Mouse (Mus musculus) adrenal gland, adult 18-20 months (tissue): ENCODE measurements at regions not wholly inside any gene's neighbourhood (a gene's known extent, or its start where the extent isn't known, plus 50 kb on each side); places are given as distances from the start of the nearest gene placed in this dataset.

Experiments
- DNase-seq, 2 experiments: peaks; one replicate each; pipeline ENCODE4 v3.0.0; 2021 to 2022; ENCODE audit warnings: low spot score in 2 of 2

- DNase-seq: no peak
These were observed 155.7 kb downstream of the Sox4 start for GRCm38 (mm10) chr13:28797617-28798475.

DNA sequence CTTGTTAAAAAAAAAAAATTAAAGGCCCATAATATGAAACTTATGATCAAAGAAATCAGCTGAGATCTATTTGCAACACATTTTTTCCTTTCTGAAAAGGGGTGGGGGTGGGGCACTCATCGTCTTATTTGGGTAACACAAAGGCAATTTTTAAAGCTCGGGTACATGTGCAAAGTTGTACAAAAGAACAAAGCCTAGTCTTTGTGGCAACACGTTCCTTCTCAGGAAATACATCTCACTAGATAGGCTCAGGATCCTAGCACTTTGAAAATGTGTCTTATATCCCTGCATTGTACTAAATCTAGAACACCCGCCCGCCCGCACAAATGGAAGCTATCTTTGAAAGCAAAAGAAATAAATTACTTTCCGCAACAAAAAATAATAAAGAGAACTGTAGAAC lies 158.2 kb downstream of the Sox4 start:
- DNase-seq: no peak

- DNase-seq: no peak
These were observed 159.0 kb downstream of the Sox4 start for GRCm38 (mm10) chr13:28794547-28794946.

- no peak for DNase-seq
These were observed 160.2 kb downstream of the Sox4 start for GRCm38 (mm10) chr13:28793166-28793935.

GRCm38 (mm10) chr13:28792461-28793165 lies 160.9 kb downstream of the Sox4 start:
- no peak for DNase-seq

DNA sequence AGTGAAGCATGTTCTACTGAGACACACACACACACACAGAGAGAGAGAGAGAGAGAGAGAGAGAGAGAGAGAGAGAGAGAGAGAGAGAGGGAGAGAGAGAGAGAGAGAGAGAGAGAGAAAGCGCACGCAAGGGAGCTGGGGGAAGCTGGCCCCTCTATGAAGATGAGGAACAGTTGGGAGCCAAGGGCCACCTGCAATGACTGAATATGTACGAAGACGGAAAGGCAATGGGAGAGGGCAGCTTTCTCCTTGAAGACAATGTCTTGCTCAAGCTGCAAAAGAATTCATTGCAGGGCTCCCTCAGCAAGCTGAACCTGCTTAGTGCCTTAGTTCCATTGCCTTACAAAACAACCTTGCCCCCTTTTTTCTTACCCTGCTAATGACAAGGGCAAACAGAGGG lies 163.1 kb downstream of the Sox4 start:
- DNase-seq: no peak

DNA sequence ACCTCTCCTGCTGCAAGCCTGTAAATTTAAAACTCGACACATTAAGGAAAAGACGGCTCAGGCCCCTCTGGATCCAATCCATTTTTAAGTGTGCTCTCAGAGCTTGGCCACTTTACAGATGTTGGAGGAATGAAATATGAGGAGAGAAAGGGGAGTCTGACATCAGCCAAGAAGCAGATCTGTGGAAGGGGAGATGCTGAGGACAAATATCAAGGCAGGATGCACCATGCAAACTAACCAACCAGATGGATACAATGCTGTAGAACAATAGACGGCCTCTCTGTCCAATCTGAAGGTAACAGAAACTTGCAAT lies 166.2 kb downstream of the Sox4 start:
- no peak for DNase-seq

DNA sequence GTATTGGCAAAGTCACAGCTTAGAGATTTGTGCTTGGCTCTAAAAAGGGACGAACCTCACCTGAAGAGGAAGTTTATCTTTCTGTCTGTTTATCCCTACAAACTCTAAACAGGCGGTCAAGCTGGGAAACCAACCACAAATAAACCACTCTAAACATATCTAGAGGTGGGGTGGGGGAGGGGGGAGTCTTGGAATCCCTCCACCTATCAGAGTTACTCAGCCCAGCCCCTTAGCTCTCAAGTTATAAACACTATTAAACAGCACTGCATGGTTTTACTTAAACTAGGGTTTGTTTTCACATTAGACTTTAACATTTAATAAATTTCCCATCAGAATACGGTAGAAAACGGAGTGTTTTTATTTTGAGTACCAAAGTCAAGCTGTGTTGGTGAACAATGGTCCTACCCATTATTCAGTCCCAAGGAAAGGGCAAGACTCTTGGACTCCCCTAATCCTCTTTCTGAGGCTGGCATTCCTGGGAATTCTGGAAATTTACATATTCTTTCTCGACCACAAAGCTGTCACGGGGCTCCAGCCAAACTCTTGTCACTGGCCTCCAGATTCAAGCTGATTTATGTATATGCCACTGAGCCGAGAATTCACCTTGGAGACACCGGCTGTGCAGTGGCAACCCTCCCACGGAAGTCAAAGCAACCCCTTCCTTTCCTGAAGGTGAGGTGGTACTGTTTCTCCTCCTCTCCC lies 166.7 kb downstream of the Sox4 start:
- peak in 1 of 2 experiments; percentile 7 for DNase-seq

DNA sequence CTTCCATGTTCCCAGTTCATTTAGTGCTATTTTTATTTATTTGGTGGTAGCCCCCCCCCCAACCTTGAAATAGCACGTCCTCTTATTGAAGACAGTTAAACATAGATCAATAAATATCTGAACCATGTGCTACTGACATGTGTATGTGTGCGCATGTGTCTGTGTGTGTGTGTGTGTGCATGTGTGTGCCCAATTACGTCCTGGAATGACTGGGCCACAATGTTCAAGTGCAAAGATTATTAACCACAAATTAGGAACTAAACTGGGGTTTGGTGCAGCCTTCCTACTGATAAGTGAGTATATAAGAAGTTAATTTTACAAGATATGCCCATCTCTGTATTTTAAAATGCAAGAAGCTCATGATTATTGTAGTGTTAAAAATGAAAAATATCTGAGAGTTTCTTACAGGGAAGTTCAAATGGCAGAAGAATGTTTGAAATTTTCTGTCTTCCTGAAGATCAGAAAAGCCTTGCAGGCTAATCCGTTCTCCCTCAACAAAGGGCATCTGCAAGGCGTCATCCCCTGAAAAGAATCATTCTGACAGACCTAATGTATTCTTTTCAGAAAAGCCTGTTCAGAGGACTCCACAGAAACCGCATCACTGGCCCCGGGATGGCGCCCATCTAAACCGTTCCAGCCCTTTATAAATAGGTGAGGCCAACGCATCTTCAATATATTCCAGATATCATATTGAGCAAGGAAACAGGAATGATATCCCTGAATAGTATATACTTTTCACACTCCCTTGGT lies 170.8 kb downstream of the Sox4 start:
- DNase-seq: no peak

- no peak for DNase-seq
These were observed 171.4 kb downstream of the Sox4 start for GRCm38 (mm10) chr13:28782081-28782480.

DNA sequence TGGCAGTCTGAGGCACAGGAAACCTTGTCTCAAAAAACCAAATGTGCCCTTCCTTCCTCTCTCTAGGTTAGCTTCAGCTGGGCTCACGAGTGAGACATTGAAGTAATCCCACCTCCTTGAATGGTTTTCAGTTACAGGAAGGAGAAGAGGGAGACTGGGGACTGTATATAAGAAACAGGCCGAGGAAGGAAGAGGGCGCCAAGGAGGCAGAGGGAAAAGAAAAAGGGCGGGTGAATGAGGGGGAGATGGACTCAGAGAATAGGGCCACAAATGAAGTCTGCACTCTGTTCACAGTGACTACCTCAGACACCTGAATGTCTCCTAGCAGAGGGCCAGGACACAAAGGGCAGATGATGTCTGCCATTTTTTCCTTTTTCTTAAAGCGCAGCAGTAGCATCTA lies 171.9 kb downstream of the Sox4 start:
- no peak for DNase-seq

- no peak for DNase-seq
These were observed 173.1 kb downstream of the Sox4 start for GRCm38 (mm10) chr13:28780462-28780861.

GRCm38 (mm10) chr13:28775142-28775815 lies 178.2 kb downstream of the Sox4 start:
- DNase-seq: no peak

GRCm38 (mm10) chr13:28774649-28775048 lies 178.9 kb downstream of the Sox4 start:
- no peak for DNase-seq

- no peak for DNase-seq
These were observed 180.0 kb downstream of the Sox4 start for GRCm38 (mm10) chr13:28773466-28773865.

- DNase-seq: no peak
These were observed 183.0 kb downstream of the Sox4 start for GRCm38 (mm10) chr13:28770531-28770930.

GRCm38 (mm10) chr13:28770018-28770417 lies 183.5 kb downstream of the Sox4 start:
- no peak for DNase-seq

- no peak for DNase-seq
These were observed 184.6 kb downstream of the Sox4 start for GRCm38 (mm10) chr13:28768717-28769426.

- DNase-seq: no peak
These were observed 191.0 kb downstream of the Sox4 start for GRCm38 (mm10) chr13:28762555-28762954.
